Mouse (Mus musculus): Measurements from ENCODE around the gene Arhgef10l.

DNA sequence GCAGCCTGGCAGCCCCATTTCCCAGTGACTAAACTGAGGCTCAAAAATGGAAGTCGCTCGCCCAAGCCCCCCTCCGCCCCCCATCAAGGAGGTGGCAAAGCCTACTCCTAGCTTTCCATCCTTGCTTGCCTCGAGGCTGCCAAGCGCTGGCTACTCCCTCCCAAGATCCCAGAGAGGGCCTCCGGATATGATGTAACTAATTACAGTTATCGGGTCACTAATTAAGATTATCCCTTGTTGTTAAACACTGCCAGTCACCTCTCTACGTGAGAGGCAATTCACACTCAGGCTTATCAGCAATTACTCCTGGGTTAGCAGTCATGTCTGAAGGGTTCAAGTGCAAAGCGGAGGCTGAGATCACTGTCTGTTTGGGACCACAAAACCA is 16.6 kb downstream of the Arhgef10l start:
- no peak for TF ChIP-seq CTCF (IDR thresholded peaks at IDR 0.05; ENCODE audit: low read depth)
- no peak for TF ChIP-seq EP300 (IDR thresholded peaks at IDR 0.05; ENCODE audit: low read depth)

All from liver, embryonic 14.5 days (tissue).